Mouse (Mus musculus) CD4-positive, CD25-positive, alpha-beta regulatory T cell, adult 9 weeks (primary cell): ENCODE measurements around the gene Tinagl1. TPM values are rescaled to one million over a fixed set of nuclear protein-coding genes. Genes with fewer than 3 reads are reported as not detected.

ENCODE experiments used
- polyA plus RNA-seq: library from polyadenylated mRNA; unstranded; fragments of 100-300 nt; shearing (Covaris generic); gene quantifications from one replicate; pipeline ENCODE4 v1.2.1, GENCODE M21; 2017

Gene Tinagl1
- not detected for polyA plus RNA-seq

DNA sequence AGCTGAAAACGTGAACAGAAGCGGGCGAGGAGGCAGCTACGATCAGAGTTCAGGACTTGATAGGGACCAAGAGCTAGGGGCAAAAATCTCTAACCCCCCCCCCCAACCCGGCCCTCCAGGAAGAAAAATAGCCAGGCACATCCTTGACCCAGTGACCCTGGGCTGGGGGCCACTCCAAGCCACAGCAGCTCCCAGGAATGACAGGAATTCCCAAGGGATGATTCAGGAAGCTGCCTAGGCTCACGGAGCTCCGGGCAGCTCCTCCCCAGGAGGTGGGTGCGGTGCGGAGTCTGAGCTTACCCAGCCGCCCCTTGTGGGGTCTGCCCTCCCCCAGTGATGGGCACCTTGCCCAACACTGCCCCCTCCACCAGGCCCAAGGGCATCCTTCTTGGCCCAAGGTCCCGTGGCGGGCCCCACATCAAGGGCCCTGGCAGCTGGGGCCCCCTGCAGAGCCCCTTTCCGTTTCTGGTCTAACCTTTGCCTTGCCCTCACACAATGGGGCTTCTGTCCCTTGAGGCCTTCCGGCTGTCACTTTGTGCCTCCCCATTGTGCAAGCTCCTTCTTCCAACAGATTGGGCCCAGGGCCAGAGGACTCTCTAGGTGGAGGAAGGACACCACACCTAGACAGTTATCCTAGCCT lies at the start of gene Tinagl1:
Tinagl1 (minus strand) TSS at position 51 of the 640 bp plus-strand sequence.

DNA sequence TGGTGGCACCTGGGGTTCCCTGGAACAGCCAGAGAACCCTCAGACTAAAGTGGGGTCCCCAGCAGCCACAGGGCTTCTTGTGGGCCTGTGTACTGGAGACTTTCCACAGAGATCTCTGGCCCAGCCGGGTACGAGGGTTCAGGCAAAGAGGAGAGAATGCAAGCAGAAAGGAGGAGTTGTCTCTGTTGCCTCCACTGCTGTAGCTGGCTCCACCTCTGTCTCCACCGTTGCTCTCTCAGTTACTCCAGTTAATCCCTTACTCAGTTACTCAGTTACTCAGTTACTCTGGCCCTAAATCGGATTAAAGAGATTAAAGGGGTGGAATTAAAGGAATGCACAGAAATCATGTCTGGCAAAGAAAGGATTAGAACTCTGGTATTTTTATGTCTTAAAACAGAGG lies 47.3 kb upstream of the Tinagl1 start, which contains the start of gene Gm853:
Gm853 (minus strand) TSS at position 223 of the 400 bp plus-strand sequence.

DNA sequence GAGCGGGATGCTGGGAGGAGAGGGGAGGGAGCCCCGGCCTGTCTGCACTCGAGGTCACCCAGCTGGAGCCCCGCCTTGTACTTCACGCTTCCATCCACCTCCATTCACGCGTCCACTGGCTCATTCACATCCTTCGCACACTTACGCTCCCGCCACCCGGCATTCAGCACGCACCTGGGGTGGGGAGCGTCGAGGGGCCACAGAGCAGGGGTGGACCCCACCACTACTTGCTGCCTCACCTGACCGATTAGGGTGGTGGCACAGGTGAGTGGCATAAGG lies 35.8 kb downstream of the Tinagl1 start, which contains the start of gene Hcrtr1:
Hcrtr1 (minus strand) TSS at position 146 of the 279 bp plus-strand sequence.

Other genes with a start within 250 kb of the Tinagl1 start
- not detected for gene Spocd1, start 245.9 kb downstream of the Tinagl1 start, polyA plus RNA-seq
- gene Adgrb2, start 190.3 kb downstream of the Tinagl1 start, polyA plus RNA-seq: not detected
- 2.3 TPM for gene Col16a1, start 127.3 kb downstream of the Tinagl1 start, polyA plus RNA-seq
- 70.6 TPM for gene Pef1, start 72.6 kb downstream of the Tinagl1 start, polyA plus RNA-seq
- gene Hcrtr1, start 35.8 kb downstream of the Tinagl1 start, polyA plus RNA-seq: not detected
- not detected for gene Gm853, start 47.3 kb upstream of the Tinagl1 start, polyA plus RNA-seq
- not detected for gene Serinc2, start 104.1 kb upstream of the Tinagl1 start, polyA plus RNA-seq
- not detected for gene Fabp3, start 133.5 kb upstream of the Tinagl1 start, polyA plus RNA-seq
- gene Gm10570, start 133.6 kb upstream of the Tinagl1 start, polyA plus RNA-seq: not detected
- gene Zcchc17, start 184.8 kb upstream of the Tinagl1 start, polyA plus RNA-seq: 76.7 TPM
- 121 TPM for gene Snrnp40, start 185.0 kb upstream of the Tinagl1 start, polyA plus RNA-seq